Mouse (Mus musculus): ENCODE measurements around the gene Wnk2. TPM values are rescaled to one million over a fixed set of nuclear protein-coding genes. Genes with fewer than 3 reads are reported as not detected.

Gene Wnk2
- total and polyA plus RNA-seq, 3 experiments = 0.04 TPM; not detected in 2

- Histone ChIP-seq H3K27ac (ENCODE audit: control insufficient read depth, low read depth, low read length) (no peak overlapping the region), H3K36me3 (ENCODE audit: control insufficient read depth in 1 of 2, insufficient read depth in 2 of 2, low read length in 2 of 2) (no peaks in the 10 kb centered on the region), H3K9me3 (replicated peaks; ENCODE audit: insufficient read depth, low read length) (no peaks in the 10 kb centered on the region), H3K27me3 (ENCODE audit: control insufficient read depth in 1 of 2, insufficient read depth in 2 of 2, low read length in 2 of 2) (peaks cover 2 to 10% of the 10 kb centered on the region in 2 experiments), H3K9ac (ENCODE audit: control insufficient read depth, low read depth, low read length, poor library complexity, severe bottlenecking) (no peak overlapping the region), H3K4me3 (ENCODE audit: control insufficient read depth in 1 of 2, insufficient read depth in 1 of 2, low read depth in 2 of 2, low read length in 2 of 2) (no peak overlapping the region), H3K79me2 (ENCODE audit: control insufficient read depth, insufficient read depth, low read length, poor library complexity) (no peaks in the 10 kb centered on the region), H3K4me1 (ENCODE audit: control insufficient read depth in 1 of 2, insufficient read depth in 2 of 2, low read length in 2 of 2) (no peaks in the 10 kb centered on the region)
- TF ChIP-seq ZC3H11A (IDR thresholded peaks at IDR 0.05; ENCODE audit: low read depth, low read length) (no peak), POLR2AphosphoS5 (IDR thresholded peaks at IDR 0.05; ENCODE audit: borderline replicate concordance, low read depth, low read length) (no peak), TBP (IDR thresholded peaks at IDR 0.05; ENCODE audit: low read depth, low read length) (no peak)
- DNase-seq (ENCODE audit: low read depth, low spot score) = no peak
These were observed 105.4 kb downstream of the Wnk2 start for GRCm38 (mm10) chr13:49042371-49042770.

- no peak for TF ChIP-seq ZNF384 (IDR thresholded peaks at IDR 0.05; ENCODE audit: low read depth, low read length)
- TF ChIP-seq USF2 (IDR thresholded peaks at IDR 0.05; ENCODE audit: borderline replicate concordance in 1 of 2, insufficient read depth in 1 of 2, low read depth in 1 of 2, low read length in 2 of 2) = no peak
- no peak for TF ChIP-seq ELF1 (IDR thresholded peaks at IDR 0.05; ENCODE audit: low read depth, low read length)
- TF ChIP-seq MYC (IDR thresholded peaks at IDR 0.05; ENCODE audit: low read depth, low read length) = no peak
- no peak for TF ChIP-seq MXI1 (IDR thresholded peaks at IDR 0.05; ENCODE audit: low read depth, low read length)
- TF ChIP-seq BHLHE40 (IDR thresholded peaks at IDR 0.05; ENCODE audit: borderline replicate concordance, low read depth, low read length) = no peak
- no peak for TF ChIP-seq NRF1 (IDR thresholded peaks at IDR 0.05; ENCODE audit: insufficient read depth, low read depth, low read length, poor library complexity, severe bottlenecking)
- TF ChIP-seq GATA1 (IDR thresholded peaks at IDR 0.05; ENCODE audit: low read depth, low read length) = no peak
- no peak for TF ChIP-seq ZKSCAN1 (IDR thresholded peaks at IDR 0.05; ENCODE audit: low read depth, low read length)
- TF ChIP-seq MAFK (IDR thresholded peaks at IDR 0.05; ENCODE audit: borderline replicate concordance, low read depth, low read length) = no peak
- no peak for TF ChIP-seq POLR2A (IDR thresholded peaks at IDR 0.05; ENCODE audit: control insufficient read depth in 1 of 2, insufficient read depth in 1 of 2, low read depth in 1 of 2, low read length in 2 of 2, poor library complexity in 1 of 2)
- no peak for TF ChIP-seq NELFE (IDR thresholded peaks at IDR 0.05; ENCODE audit: low read depth, low read length)
- no peak for TF ChIP-seq MYB (IDR thresholded peaks at IDR 0.05; ENCODE audit: low read depth, low read length)
- TF ChIP-seq ZC3H11A (IDR thresholded peaks at IDR 0.05; ENCODE audit: low read depth, low read length) = no peak
- TF ChIP-seq CHD2 (IDR thresholded peaks at IDR 0.05; ENCODE audit: low read length) = no peak
- no peak for TF ChIP-seq MAX (IDR thresholded peaks at IDR 0.05; ENCODE audit: low read length)
- no peak for TF ChIP-seq TBP (IDR thresholded peaks at IDR 0.05; ENCODE audit: low read depth, low read length)
- TF ChIP-seq ZMIZ1 (IDR thresholded peaks at IDR 0.05; ENCODE audit: low read depth, low read length) = no peak
- no peak for DNase-seq (ENCODE audit: low read depth, low spot score)
- H3K27ac ChIP-seq (ENCODE audit: control insufficient read depth, low read depth, low read length) = no peak overlapping the region
- no peaks in the 10 kb centered on the region for H3K4me1 ChIP-seq (ENCODE audit: control insufficient read depth in 1 of 2, insufficient read depth in 2 of 2, low read length in 2 of 2)
- H3K9ac ChIP-seq (ENCODE audit: control insufficient read depth, low read depth, low read length, poor library complexity, severe bottlenecking) = no peak overlapping the region
- no peaks in the 10 kb centered on the region for H3K9me3 ChIP-seq (replicated peaks; ENCODE audit: insufficient read depth, low read length)
- H3K4me3 ChIP-seq (ENCODE audit: control insufficient read depth in 1 of 2, insufficient read depth in 1 of 2, low read depth in 2 of 2, low read length in 2 of 2) = no peak overlapping the region
- no peaks in the 10 kb centered on the region for H3K79me2 ChIP-seq (ENCODE audit: control insufficient read depth, insufficient read depth, low read length, poor library complexity)
- no peaks in the 10 kb centered on the region for H3K36me3 ChIP-seq (ENCODE audit: control insufficient read depth in 1 of 2, insufficient read depth in 2 of 2, low read length in 2 of 2)
- H3K27me3 ChIP-seq (ENCODE audit: control insufficient read depth in 1 of 2, insufficient read depth in 2 of 2, low read length in 2 of 2) = peaks cover 2 to 10% of the 10 kb centered on the region in 2 experiments; a peak in 3 of 4 replicates
These were observed 110.8 kb downstream of the Wnk2 start for GRCm38 (mm10) chr13:49036928-49037574.
